Mouse (Mus musculus): ENCODE measurements around the gene Slc35b3. TPM values are rescaled to one million over a fixed set of nuclear protein-coding genes. Genes with fewer than 3 reads are reported as not detected.
A peak's percentile ranks its signal among the peaks of the same experiment; 100 is the strongest.

Slc35b3 gene
- total RNA-seq (2021) = 10 to 100 TPM; 29.6 to 30.3 TPM
- long read RNA-seq, experiment 1, transcript Slc35b3-202 (10 exons, 1,778 nt) = minor isoform, 5 of 47 reads
- long read RNA-seq, experiment 1, transcript Slc35b3-209 (10 exons, 2,216 nt) = major isoform, 29 of 47 reads
- long read RNA-seq, experiment 1, partial matches to known transcripts = 2 of 47 reads
- long read RNA-seq, experiment 1, other reads (novel, unspliced or antisense) = 8 of 47 reads
- long read RNA-seq, experiment 2, transcript Slc35b3-209 (10 exons, 2,216 nt) = major isoform, 6 of 9 reads
- long read RNA-seq, experiment 2, partial matches to known transcripts = 0 of 9 reads
- long read RNA-seq, experiment 2, other reads (novel, unspliced or antisense) = 2 of 9 reads

DNA sequence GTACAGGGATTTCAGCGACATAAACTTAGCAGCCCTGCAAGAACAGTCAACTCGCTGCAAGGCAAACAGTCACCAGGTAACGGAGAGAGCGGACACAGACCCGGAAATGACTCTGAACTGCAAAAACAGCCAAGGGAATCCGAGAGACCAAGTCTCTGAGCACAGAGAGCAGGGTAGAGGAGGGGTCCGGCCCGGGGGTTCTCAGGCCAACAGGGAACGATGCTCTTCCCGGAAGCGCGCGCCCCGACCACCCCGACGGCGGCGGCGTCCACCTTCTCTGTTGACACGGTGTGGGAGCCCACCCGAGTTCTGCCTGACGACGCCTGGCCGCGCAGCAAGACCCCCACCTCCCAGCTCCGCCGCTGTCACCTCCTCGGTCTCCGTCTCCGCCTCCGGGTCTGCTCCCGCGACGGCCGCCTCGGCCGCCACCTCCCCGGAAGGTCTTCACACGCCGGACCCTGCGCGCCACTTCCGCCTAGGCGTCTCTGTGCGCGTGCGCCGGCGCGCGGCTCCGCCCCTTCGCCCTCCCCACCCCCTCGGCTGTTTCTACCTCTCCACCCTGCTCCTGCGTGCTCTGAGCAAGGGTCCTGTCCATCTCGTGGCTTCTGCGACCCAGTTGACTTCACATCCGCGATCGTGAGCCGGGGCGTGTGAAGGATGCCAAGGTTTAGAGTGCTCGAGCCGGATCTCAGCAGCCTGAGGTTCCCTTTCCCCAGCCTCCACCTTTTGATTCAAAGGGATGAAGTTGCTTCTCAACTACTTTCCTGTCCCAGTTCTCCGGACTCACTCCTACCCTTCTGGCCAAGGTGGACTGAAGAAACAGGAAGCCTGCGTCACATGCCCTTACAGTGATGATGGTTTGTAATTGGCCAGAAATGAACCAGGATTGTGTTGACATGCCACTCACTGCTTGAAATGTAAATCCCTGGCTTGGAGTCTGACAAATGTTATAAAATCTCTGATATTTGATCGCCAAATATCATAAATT is at the start of gene Slc35b3:
Slc35b3 (minus strand) TSS at position 813 of the 988 bp plus-strand sequence.
- peak; percentile 90 to 93 for DNase-seq

DNA sequence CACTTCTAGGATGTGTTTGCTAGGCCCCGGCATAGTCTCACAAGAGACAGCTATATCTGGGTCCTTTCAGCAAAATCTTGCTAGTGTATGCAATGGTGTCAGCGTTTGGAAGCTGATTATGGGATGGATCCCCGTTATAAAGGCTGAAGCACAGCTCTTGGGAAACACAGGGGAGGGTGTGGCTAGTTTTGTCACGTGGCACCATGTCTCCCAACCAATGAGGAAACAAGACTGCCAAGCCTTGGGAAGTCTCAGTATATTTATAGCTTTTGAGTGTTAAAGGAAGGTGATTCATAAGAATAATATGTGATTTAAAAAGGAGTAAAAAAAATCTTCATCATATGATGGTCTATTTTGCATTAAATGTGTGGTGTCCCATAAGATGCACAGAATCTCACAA is 49.6 kb upstream of the Slc35b3 start:
- DNase-seq = no peak

DNA sequence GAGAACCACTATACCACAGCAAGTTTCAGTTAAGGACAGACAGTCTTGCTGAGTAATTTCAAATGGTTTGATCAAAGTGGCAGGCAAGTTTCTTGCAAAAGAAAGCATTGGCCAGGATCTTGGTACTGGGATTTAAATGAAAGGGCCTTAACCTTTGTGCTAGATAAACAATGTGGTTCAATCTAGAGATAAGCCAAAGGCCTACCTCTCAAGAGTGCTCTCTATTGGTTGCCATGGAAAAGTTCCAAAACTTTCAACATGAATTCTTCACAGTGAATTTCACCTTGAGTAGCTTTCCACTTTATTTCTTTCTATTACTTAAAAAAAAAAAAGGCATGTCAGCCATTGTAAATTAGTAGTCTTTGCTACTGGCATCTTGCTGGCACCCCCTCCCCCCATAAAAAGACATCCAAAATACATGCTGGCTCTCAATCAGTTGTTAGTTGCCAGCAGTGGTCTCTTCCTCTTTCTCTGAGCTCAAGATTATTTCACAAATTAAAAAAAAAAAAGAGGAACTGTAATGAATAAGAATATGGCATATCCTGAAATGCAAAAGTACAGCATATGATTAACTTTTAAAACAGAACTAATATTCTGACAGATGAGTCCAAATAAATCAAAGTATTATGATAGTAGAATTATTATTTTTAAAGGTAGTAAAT is 42.6 kb upstream of the Slc35b3 start:
- no peak for DNase-seq

GRCm38 (mm10) chr13:39002424-39002823 is 41.7 kb upstream of the Slc35b3 start:
- no peak for DNase-seq

DNA sequence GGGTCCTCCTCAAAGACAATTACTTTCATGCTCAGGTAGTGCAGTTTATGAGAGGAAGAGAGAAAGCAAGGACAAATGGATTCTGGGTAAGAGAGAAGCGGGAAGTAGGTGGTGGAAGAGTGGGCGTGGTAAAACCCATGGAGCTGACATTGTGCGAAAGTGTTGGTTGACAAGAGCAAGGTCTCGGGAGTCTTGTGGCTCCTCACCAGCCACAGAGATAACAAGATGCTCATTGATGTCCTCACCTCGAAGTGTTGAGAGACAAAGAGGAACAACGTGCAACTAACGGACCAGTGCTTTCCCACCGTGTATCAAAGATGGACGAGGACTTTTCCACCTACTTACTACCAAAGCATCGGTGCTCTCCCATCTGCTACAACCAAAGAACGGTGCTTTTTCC is 40.8 kb upstream of the Slc35b3 start:
- no peak for DNase-seq

DNA sequence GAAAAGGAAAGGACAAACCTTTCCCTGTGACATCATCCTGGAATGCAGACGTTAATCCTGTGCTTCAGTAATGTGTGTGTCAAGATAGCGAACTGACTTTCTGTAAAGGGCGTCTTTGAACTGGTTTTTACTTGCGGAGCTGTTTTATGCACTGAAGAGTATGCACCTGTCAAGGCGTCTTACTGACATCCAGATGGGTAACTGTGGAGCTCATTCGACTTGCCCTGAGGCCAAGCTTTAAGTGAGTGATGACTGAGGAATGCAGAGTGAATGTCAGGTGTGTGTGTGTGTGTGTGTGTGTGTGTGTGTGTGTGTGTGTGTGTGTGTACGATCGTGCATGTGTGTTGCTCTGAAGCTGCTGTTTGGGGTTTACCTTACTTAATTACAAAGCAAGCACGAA is 38.3 kb upstream of the Slc35b3 start:
- DNase-seq = no peak

DNA sequence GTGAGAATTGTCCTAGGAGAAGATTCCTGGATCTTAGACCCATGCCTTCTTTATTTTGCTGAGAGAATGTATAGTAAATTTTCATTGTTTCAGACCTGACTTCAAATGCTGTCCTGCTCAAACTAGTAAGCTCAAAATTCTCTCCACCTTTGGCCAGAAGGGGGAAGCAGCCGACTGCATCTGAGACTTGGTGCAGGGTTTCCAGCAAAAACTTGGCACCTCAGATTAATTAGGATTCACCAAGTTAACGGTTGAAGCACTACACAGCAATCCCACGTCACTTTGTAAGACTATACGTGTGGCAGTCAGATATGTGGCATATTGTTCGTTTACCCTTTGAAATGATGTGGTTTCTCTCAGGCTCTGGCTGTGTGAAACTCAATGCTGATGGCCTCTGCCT is 31.9 kb upstream of the Slc35b3 start:
- peak; percentile 41 to 44 for DNase-seq

- DNase-seq = no peak
Measured at GRCm38 (mm10) chr13:38983751-38984150, 23.1 kb upstream of the Slc35b3 start.

DNA sequence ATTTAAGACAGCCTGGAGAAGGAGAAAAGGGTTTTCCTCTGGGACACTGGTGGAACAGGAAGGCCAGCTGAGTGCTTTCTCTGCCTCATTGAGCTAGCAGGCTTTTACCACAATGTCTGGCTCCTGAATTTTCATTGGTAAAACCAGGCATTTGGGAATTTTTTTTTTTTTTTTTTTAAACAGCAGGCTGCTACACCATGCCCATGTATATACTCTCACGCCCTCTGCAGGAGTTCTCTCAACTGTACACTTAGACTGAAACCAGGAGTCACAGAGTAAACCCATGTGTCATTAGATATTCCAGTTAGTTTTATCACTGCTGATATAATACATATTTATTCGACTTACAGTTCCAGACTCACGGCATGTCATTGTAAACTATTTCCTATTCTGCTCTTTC is 20.2 kb upstream of the Slc35b3 start:
- no peak for DNase-seq

GRCm38 (mm10) chr13:38976978-38977377 is 16.3 kb upstream of the Slc35b3 start:
- DNase-seq = no peak

DNA sequence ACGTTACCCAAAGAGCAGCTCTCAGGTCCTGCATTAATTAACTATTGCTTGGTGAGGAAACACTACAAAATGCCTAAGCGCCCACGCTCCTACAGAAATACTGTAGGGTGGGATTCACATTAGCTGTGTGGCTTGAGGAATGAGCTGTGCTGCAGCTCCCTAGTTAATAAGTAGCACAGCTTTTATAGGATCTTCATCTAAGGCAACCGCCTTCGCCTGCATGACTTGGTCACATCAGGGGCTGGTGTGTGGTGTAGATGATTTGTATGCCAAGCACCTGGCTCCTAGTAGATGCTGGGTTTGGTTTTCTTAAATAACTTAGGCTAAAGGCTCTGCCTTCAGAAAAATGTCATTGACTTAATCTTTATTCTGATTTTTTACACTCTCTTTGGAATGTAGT is 15.2 kb upstream of the Slc35b3 start:
- DNase-seq = no peak

- no peak for DNase-seq
Measured at GRCm38 (mm10) chr13:38972602-38973001, 11.9 kb upstream of the Slc35b3 start.

DNA sequence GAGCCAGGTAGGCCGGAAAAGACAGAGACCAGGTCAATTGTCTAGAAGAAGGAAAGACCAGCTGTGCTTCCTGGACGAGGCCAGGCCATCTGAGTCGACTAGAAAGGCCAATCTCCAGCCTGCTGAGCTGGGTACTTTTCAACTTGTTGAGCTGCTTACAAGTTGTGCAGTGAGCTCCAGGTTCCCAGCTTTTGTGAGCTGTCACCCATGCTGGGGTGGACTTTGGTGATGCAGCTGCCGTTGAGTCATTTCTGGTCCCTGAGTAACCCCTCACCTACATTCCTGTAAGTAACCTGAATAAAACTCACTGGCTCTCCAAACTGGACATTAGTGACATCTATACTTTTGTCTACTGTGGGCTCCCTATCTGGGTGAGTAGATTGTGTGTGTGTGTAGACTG is 10.4 kb upstream of the Slc35b3 start:
- no peak for DNase-seq

DNA sequence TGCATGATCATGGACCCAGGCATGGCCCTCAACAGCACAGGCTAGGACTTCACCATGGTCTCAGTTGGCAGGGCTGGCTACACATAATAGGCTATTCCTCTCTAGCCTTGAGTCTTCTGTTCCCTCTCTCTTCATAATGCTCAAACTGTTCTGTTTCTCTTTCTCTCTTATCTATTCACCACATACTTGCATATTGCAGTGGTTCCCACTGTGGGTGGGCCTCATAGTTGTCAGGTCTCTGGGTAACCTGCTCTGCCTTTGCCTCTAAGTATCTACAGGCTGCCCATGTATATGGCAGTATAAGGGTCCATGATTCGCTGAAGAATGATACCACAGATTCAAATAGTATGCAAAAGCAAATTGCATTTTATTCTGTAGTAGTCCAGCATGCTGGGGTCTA is 6.8 kb upstream of the Slc35b3 start:
- no peak for DNase-seq

- DNase-seq = no peak
Measured at GRCm38 (mm10) chr13:38966922-38967448, 6.3 kb upstream of the Slc35b3 start.

DNA sequence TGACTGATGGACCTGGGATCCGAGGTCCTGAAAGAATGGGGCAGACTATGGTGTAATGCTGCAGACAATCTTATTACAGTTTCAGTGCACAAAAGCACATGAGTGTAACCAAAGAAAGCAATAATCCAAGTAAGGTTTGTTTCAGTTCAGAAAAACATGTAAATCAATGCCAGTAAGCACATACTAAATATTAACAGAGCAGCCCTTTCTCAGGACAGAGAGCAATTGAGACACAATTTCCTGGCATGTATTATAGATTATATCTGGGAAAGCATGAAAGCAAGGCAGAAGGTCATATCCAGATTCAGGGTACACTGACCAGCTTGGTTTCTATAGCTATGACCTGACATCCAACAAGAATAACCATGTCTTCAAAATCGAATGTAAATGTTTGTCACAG is 2.1 kb upstream of the Slc35b3 start:
- DNase-seq = no peak

GRCm38 (mm10) chr13:38958037-38958436 is 2.6 kb downstream of the Slc35b3 start:
- DNase-seq = no peak

DNA sequence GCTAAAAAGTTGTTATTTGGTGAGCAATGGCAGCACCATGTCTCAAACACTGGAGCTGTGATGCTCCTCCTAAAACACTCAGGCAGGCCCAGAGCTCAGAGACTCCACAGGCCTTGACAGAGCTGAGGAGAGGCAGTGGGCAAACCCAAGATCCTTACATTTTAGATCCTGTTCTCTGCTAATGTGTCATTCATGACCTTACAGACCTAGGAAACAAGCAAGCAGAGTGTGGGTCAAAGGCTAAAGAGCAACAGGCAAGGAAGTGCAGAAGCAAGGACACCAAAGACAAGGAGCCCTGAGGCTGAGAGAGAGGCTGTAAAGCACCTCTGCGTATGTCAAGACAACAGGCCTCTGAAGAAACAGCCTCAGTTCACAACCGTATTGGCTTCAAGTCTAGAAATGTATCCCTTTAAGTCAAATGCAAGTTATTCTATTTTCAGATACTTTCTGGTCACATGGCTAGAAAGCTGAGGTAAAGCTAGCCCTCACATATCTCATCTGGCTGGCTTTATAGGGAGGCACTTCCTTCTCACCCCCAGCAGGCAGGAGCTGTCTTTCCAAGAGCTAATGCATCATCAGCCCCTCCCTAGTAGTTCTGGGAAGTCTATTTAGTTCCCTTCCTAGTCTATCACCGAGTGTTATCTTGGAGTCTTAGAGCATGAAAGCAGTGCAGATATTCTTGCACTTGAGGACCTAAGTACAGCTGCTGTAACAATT is 14.2 kb downstream of the Slc35b3 start:
- no peak for DNase-seq

- peak; percentile 58 to 61 for DNase-seq
Measured at GRCm38 (mm10) chr13:38945767-38946166, 14.9 kb downstream of the Slc35b3 start.

DNA sequence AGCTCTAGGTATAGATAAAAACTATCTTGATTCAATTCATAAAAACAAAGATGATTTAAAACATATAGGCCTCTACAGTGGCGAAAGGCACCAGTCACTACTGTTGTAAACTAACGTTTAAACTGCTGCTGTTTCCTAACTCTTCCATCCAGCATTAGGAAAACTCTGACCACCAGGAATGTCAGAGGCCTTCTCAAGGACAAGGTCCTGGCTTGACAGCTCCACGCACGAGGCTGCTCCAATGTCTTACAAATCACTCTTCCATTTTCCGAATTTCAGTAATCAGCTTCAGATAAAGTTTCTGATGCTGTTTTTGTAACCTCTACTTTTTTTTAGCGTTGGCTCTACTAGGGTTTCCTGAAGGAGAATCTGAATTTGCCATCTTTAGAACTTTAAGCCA is 15.7 kb downstream of the Slc35b3 start:
- peak; percentile 52 to 66 for DNase-seq

DNA sequence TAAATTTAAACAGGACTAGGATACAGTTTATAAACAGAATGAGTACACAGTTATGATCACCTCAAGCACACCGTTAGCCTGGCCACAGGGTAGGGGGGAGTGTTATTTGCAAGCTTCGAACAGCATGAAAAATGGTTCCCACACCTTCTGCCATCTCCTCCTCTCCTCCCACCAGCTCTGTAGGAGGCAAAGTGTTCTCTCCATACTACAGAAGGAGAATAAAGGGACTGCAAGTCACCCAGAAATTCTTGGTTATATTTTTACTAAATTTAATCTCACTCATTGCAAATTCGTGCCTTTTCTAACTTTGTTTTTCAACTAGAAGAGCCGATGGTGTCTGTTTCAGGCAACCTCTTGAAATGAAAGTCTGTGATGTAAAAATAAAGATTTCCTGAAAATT is 18.9 kb downstream of the Slc35b3 start:
- no peak for DNase-seq

DNA sequence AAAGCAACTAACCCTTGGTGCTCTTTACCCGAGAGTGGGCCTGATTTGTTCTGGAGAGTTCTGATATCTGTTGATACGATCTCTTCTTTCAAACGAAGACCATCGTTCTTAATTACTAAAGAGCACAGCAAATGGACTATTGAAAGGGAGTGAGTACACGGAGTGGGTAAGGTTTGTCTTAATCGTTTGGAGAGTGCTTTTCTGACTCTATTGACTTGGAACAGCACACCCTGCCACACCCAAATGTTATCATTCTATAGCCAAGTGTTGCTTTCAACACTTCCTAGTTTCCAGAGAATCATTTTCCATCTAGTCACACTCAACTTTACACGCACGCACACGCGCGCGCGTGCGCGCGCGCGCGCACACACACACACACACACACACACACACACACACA is 19.4 kb downstream of the Slc35b3 start:
- DNase-seq = no peak

Data from adrenal gland, postnatal 36 days (tissue).